Mouse (Mus musculus): ENCODE measurements around the gene Samd5.

The Samd5 gene

DNA sequence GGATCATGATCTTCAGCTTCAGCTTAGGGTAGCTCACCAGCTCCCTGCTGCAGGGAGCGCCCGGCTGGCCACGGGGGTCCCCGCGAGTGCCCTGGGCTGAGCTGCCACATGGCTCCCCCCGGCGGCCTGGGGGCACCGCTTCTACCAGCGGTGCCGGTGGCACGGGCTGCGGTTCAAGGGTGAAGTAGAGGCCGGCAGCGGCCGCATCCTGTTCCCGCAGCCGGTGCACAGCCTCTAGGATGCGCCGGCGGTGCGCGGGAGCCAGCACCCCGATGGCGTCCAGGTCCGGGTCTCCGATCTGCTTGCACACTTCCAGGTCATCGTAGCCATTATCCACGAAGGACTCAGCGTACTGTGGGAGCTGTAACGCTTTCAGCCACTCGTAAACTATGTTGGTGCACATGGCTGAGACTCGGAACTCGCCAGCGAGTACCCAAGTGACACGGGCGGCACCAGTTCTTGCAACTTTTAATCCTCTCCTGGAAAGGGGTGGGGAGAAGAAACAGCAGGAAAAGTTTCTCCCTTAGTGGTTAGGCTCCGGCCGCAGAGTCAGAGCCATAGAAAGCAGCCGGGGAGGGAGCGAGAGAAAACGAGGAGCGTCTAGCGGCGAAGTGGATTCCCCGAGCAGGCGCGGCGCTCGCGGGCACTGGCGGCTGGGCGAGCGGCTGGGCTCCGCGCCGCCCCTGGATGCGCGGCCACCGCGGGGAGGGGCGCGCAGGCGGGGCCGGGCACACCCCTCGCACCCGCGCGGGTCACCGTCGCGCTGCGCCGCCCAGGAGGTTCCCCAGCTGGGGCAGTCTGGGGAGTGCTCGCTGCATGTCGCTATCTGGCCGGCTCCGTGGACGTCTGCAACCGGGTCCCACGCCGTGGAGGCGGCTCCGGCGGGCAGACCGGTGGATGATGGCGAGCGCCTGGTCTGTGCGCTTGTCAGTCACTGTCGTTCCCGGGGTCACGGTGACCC lies at the start of gene Samd5:
Gene Samd5 (minus strand): TSS at position 648 of the 961 bp plus-strand sequence.
- DNase-seq = peak; percentile 73

GRCm38 (mm10) chr10:9722519-9723303 lies 47.7 kb upstream of the Samd5 start:
- DNase-seq = no peak

GRCm38 (mm10) chr10:9720027-9720426 lies 45.0 kb upstream of the Samd5 start:
- peak; percentile 15 for DNase-seq

DNA sequence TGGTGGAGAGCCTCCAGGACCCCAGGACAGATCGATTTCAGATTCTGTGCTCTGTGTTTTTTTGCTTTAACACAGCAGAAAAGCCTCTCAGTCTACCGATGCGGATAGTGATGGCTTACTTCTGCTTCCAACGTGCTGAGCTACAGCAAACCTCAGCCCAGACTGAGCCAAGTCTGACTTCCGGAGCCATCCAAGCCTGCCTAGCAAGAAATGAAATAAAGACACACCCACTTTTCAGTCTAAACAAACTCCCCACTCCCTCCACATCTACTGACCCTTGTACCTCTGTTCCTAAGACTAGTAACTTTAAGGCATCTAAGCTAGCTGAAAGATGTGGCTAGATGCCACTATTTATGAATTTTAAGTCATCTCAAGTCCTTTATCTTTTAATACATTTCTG lies 43.1 kb upstream of the Samd5 start:
- no peak for DNase-seq

DNA sequence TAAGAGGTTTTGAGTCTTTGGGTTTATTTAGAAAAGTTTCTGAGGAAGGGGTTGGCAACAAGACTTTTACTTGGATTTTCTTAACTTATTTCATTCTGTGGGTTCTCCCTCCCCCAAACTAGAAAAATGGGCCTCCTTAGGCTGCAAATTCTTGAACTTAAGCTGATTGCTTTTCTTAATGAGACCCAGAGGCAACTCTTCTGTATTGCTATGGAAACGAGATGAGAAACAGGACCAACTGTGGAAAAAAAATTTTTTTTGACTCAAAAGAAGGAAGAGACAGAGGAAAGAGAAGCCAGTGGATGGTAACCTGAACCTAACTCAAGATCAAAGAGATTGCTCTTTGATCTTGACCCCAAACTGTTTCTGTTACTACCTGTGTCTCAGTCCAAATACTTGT lies 29.9 kb upstream of the Samd5 start:
- no peak for DNase-seq

DNA sequence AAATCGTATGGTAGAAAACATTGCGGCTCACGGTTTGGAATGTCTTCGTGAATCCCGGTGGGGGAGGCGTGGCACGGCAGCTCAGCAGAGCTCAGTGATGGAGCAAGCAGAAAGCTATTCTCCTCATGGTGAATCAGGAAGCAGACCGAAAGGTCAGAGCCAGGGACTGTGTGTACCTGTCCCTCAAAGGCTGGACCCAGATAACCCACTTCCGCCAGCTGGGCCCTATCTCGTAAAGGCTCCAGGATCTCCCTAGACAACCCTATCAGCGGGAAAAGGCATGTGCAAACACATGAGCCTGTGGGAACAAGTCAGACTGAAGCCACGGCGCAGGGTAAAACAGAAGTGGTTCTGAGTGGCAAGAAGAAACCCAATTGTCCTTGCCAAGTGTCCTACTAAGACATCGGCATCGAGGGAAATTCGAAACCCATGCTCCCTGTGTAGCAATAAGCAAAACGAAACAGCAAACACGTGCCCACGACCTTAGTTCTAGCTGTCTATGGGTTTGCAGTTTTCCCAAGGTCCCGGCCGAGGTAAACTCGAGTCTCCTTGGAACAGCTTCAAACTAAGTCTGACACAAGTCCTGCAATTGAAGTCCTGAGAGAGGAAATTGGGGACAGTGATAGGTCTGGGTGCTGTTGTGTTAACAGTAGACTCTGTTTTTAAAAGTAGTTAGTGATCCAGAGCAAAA lies 24.2 kb upstream of the Samd5 start:
- no peak for DNase-seq

GRCm38 (mm10) chr10:9698141-9698540 lies 23.1 kb upstream of the Samd5 start:
- no peak for DNase-seq

- peak; percentile 36 for DNase-seq
Observed at GRCm38 (mm10) chr10:9696543-9697141, 21.6 kb upstream of the Samd5 start.

- DNase-seq = no peak
Observed at GRCm38 (mm10) chr10:9693990-9694699, 19.1 kb upstream of the Samd5 start.

- DNase-seq = no peak
Observed at GRCm38 (mm10) chr10:9680928-9681327, 5.9 kb upstream of the Samd5 start.

DNA sequence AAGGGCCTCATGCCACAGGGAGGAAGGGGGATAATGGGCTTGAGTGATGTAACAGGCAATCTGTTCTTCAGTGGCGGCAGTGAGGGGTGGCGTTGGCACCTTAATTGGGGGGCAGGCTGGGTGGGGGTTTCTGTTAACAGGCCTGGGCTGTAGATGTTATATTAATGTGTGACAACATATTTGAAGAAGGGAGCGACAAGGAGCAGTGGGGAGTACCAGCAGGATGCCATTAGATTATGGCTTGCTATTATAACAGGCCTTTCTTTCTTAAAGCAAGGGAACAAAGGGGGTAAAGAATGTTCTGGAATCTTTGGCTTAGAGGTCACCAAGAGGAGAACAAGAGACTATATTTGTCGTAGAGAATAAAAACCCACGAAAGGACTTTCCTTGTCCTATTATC lies 4.9 kb upstream of the Samd5 start:
- peak; percentile 32 for DNase-seq

- DNase-seq = peak; percentile 35
Observed at GRCm38 (mm10) chr10:9678071-9678470, 3.1 kb upstream of the Samd5 start.

GRCm38 (mm10) chr10:9676886-9677285 lies 1.9 kb upstream of the Samd5 start:
- DNase-seq = peak; percentile 90

- DNase-seq = no peak
Observed at GRCm38 (mm10) chr10:9676418-9676786, 1.4 kb upstream of the Samd5 start.

GRCm38 (mm10) chr10:9675550-9676417 lies 776 bp upstream of the Samd5 start:
- DNase-seq = peak; percentile 31

DNA sequence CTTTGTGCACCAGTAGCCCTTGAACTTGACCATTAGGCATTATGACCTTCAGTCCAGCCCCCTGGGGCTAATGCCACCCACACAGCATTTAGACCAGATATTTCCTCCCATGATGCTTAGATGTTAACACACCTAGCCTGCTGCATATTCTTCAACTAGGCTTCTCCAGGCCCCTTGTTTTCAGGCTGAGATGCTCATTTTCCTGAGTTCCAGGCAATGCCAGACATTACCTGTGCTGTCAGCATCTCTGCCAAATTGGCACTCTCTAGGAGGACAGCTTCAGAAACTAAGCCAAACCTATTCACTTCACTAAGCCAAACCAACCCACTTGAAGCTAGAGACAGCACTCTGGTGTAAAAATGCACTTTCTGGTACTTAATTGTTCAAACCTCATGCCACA lies 1.7 kb downstream of the Samd5 start:
- no peak for DNase-seq

DNA sequence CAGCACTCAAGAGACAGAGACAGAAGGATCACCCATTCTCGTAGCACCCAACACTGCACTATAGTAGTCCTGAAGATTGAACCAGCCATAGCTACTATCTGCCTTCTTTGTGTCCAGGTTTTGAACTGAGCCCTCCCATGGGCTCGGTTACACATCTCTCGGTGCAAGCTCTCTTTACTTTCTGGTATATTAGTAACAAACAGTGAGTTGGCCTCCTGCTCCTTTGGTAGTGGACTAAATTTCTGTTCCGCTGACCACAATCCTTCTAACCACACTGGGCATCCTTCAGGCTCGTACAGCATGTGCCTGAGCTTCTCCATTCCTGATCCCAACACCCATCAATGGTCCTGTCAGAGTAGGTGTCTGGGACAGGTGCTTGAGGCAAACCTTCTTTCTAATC lies 2.3 kb downstream of the Samd5 start:
- no peak for DNase-seq

DNA sequence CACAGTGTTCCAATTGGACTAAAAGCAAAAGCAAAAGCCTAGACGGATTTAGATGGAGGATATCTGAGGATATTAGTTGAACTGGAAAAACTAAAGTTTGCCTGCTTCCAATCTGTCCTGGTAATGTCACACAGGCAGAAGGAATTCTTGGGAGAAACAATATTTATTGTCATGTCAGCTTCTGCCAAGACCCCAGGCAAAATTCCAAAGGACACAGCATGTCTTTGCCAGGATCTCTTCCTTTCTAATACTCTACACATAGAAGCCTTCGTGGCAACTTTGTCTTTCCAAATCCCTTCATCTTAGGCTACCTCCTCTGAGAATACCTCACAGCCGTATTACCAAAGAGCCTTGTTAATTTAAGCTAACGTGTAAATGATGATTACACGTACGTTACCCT lies 4.7 kb downstream of the Samd5 start:
- no peak for DNase-seq

- no peak for DNase-seq
Observed at GRCm38 (mm10) chr10:9668791-9669190, 6.2 kb downstream of the Samd5 start.

- no peak for DNase-seq
Observed at GRCm38 (mm10) chr10:9652946-9653345, 22.1 kb downstream of the Samd5 start.

Measured in retina, postnatal 1 day (tissue).